Mouse (Mus musculus) kidney, postnatal 4 days (tissue): Measurements from ENCODE around the gene Rptor.
A peak's percentile ranks its signal among the peaks of the same experiment; 100 is the strongest.

Experiments
- DNase-seq, 2 experiments: peaks; one replicate each; pipeline ENCODE4 v3.0.0; 2021; ENCODE audit warnings: mixed read lengths in 2 of 2

Rptor gene

GRCm38 (mm10) chr11:119817362-119817837, 214.7 kb downstream of the Rptor start:
- no peak for DNase-seq

GRCm38 (mm10) chr11:119817898-119818297, 215.2 kb downstream of the Rptor start:
- DNase-seq: no peak

- peak in 1 of 2 experiments; percentile 16 for DNase-seq
These were observed 218.8 kb downstream of the Rptor start for GRCm38 (mm10) chr11:119821514-119821913.

- DNase-seq: no peak
These were observed 221.5 kb downstream of the Rptor start for GRCm38 (mm10) chr11:119824072-119824649.

GRCm38 (mm10) chr11:119825783-119826182, 223.1 kb downstream of the Rptor start:
- DNase-seq: no peak

- no peak for DNase-seq
These were observed 223.5 kb downstream of the Rptor start for GRCm38 (mm10) chr11:119826239-119826638.

- no peak for DNase-seq
These were observed 226.4 kb downstream of the Rptor start for GRCm38 (mm10) chr11:119829116-119829515.

- DNase-seq: no peak
These were observed 229.0 kb downstream of the Rptor start for GRCm38 (mm10) chr11:119831682-119832081.

- DNase-seq: no peak
These were observed 230.6 kb downstream of the Rptor start for GRCm38 (mm10) chr11:119833311-119833710.

GRCm38 (mm10) chr11:119833877-119834804, 231.4 kb downstream of the Rptor start:
- no peak for DNase-seq

- DNase-seq: no peak
These were observed 233.6 kb downstream of the Rptor start for GRCm38 (mm10) chr11:119836326-119836725.

GRCm38 (mm10) chr11:119837786-119838185, 235.1 kb downstream of the Rptor start:
- DNase-seq: no peak

GRCm38 (mm10) chr11:119839411-119840342, 237.0 kb downstream of the Rptor start:
- no peak for DNase-seq

- DNase-seq: no peak
These were observed 243.9 kb downstream of the Rptor start for GRCm38 (mm10) chr11:119846608-119847007.

- DNase-seq: no peak
These were observed 244.4 kb downstream of the Rptor start for GRCm38 (mm10) chr11:119847076-119847475.

GRCm38 (mm10) chr11:119847569-119847968, 244.9 kb downstream of the Rptor start:
- no peak for DNase-seq

GRCm38 (mm10) chr11:119848189-119848588, 245.5 kb downstream of the Rptor start:
- DNase-seq: no peak

GRCm38 (mm10) chr11:119855999-119856398, 253.3 kb downstream of the Rptor start:
- DNase-seq: peak in 1 of 2 experiments; percentile 8

GRCm38 (mm10) chr11:119862523-119863299, 260.0 kb downstream of the Rptor start:
- no peak for DNase-seq

GRCm38 (mm10) chr11:119863421-119863821, 260.7 kb downstream of the Rptor start:
- DNase-seq: peak; percentile 49 to 58

GRCm38 (mm10) chr11:119866837-119867236, 264.1 kb downstream of the Rptor start:
- DNase-seq: no peak

GRCm38 (mm10) chr11:119868138-119868537, 265.4 kb downstream of the Rptor start:
- DNase-seq: peak in 1 of 2 experiments; percentile 10
